Mouse (Mus musculus) midbrain, embryonic 10.5 days (tissue): ENCODE measurements around the gene Mtfmt. TPM values are rescaled to one million over a fixed set of nuclear protein-coding genes. Genes with fewer than 3 reads are reported as not detected.

ENCODE experiments used
- DNase-seq: peaks from one replicate; pipeline ENCODE4 v3.0.0-alpha.2; 2017; ENCODE audit warnings: low spot score
- H3K27ac ChIP-seq: fragments of 300-500 bp; sonication (generic); replicated peaks from 2 replicates; pipeline ENCODE4 v1.5.1; 2016; ENCODE audit warnings: mild to moderate bottlenecking
- H3K27me3 ChIP-seq: fragments of 300-500 bp; sonication (generic); 2 replicates; pipeline ENCODE4 v1.6.1; 2016; ENCODE audit warnings: low read depth, mild to moderate bottlenecking; ENCODE audit not compliant: poor library complexity, severe bottlenecking
- H3K36me3 ChIP-seq: fragments of 300-500 bp; sonication (generic); 2 replicates; pipeline ENCODE4 v1.6.1; 2016; ENCODE audit warnings: mild to moderate bottlenecking, moderate library complexity
- H3K4me1 ChIP-seq: fragments of 300-500 bp; sonication (generic); 2 replicates; pipeline ENCODE4 v1.6.1; 2016
- H3K4me3 ChIP-seq: fragments of 300-500 bp; sonication (generic); 2 replicates; pipeline ENCODE4 v1.5.1; 2016; ENCODE audit warnings: mild to moderate bottlenecking, moderate library complexity
- H3K9me3 ChIP-seq: fragments of 300-500 bp; sonication (generic); replicated peaks from 2 replicates; pipeline ENCODE4 v1.6.1; 2016; ENCODE audit warnings: mild to moderate bottlenecking
- WGBS: fragments of 180-500 bp; shearing (Covaris S2); methylation state at CpG from one replicate; pipeline ENCODE4 v1.1.7; 2016; 5-methylcytosine and 5-hydroxymethylcytosine counted together
- polyA plus RNA-seq: library from polyadenylated mRNA; unstranded; fragments of >200 nt; fragmentation: Nextera tagmentation; extraction: Ambion mirVana; gene quantifications from 2 replicates; pipeline ENCODE4 v1.2.1, GENCODE M21; 2016

Gene Mtfmt
- polyA plus RNA-seq, 1 experiment from 2014 or later, result 19.2 TPM

DNA sequence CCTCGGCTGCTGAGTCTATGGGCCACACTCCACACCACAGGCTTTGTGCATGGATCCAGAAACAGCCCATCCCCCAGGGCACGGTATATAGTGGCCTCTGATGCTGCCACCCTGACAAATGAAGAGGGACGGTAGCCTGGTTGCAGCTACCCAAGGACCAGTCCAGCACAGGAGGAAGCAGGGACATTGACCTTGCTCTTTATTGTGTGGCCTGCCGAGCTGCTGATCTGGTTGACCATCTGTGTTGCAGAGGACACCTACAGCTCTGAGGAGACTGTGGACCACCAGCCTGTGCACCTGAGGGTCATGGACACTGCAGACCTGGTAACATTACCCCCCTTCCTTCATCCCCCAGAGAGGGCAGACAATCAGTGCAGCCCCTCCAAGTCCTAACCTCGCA is 28.3 kb upstream of the Mtfmt start:
- H3K4me3 ChIP-seq, result no peak overlapping the region
- H3K27me3 ChIP-seq, result no peaks in the 10 kb centered on the region
- WGBS, result 93% methylated on average over 5 of the region's 5 CpGs
- DNase-seq, result no peak
- no peak overlapping the region for H3K27ac ChIP-seq
- H3K9me3 ChIP-seq, result no peaks in the 10 kb centered on the region
- H3K36me3 ChIP-seq, result no peaks in the 10 kb centered on the region
- H3K4me1 ChIP-seq, result no peaks in the 10 kb centered on the region

- no peak for DNase-seq
- H3K36me3 ChIP-seq, result no peaks in the 10 kb centered on the region
- no peaks in the 10 kb centered on the region for H3K9me3 ChIP-seq
- H3K27me3 ChIP-seq, result no peaks in the 10 kb centered on the region
- H3K4me1 ChIP-seq, result no peaks in the 10 kb centered on the region
- 89% methylated on average over 3 of the region's 3 CpGs for WGBS
- H3K4me3 ChIP-seq, result no peak overlapping the region
- no peak overlapping the region for H3K27ac ChIP-seq
Measured at GRCm38 (mm10) chr9:65407861-65408260, 27.7 kb upstream of the Mtfmt start.

DNA sequence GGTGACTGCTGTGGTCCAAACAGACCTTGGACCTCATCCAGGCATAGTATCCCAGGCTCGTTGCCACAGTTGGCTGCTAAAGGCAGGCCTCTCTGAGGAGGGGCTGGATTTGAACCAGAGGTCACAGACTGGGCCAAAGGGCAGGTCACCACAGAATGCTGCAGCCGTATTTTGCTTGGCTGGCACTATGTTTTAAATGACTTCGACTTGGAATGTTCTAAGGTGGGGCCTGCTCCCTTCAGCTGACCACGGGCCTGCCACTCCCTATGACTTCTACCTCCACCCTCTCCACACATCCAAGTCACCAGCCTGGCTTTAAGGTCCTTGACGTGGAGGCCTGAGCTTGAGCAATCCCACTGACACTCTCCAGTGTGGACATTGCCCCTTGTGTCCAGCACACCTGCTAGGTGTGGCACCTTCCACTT is 26.7 kb upstream of the Mtfmt start:
- DNase-seq, result no peak
- Histone ChIP-seq H3K4me1 (no peaks in the 10 kb centered on the region), H3K36me3 (no peaks in the 10 kb centered on the region), H3K27ac (no peak overlapping the region), H3K4me3 (no peak overlapping the region), H3K9me3 (no peaks in the 10 kb centered on the region), H3K27me3 (no peaks in the 10 kb centered on the region)
- 76% methylated on average over 5 of the region's 5 CpGs for WGBS

- Histone ChIP-seq H3K4me3 (no peak overlapping the region), H3K9me3 (no peaks in the 10 kb centered on the region), H3K36me3 (no peaks in the 10 kb centered on the region), H3K4me1 (no peaks in the 10 kb centered on the region), H3K27me3 (no peaks in the 10 kb centered on the region), H3K27ac (no peak overlapping the region)
- WGBS, result 92% methylated on average over 8 of the region's 8 CpGs
- no peak for DNase-seq
Measured at GRCm38 (mm10) chr9:65410378-65410777, 25.2 kb upstream of the Mtfmt start.

GRCm38 (mm10) chr9:65411326-65411725 is 24.3 kb upstream of the Mtfmt start:
- no peak overlapping the region for H3K27ac ChIP-seq
- no peaks in the 10 kb centered on the region for H3K27me3 ChIP-seq
- H3K36me3 ChIP-seq, result no peaks in the 10 kb centered on the region
- H3K4me3 ChIP-seq, result no peak overlapping the region
- 83% methylated on average over 3 of the region's 3 CpGs for WGBS
- no peak for DNase-seq
- no peaks in the 10 kb centered on the region for H3K4me1 ChIP-seq
- no peaks in the 10 kb centered on the region for H3K9me3 ChIP-seq

DNA sequence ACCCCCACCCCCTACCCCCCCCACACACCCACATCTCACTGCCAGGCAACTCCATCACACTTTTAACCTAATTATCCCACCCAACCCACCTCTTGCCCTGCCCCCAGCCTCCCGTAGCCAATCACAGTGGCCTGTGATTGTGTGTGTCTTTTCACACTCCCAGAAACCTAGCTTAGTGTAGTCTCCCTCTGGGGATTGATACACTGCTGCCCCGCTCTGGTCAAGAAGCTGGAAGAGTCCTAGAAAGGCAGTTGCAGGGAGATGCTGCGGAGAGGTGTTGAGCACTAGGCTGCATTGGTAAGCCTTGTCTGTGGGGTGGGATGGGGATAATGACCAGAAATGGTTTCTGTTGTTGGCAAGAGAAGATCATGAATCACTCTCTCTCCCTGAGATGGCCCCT is 17.8 kb upstream of the Mtfmt start:
- DNase-seq, result no peak
- no peak overlapping the region for H3K27ac ChIP-seq
- 46% methylated on average over 3 of the region's 3 CpGs for WGBS
- H3K27me3 ChIP-seq, result no peaks in the 10 kb centered on the region
- no peaks in the 10 kb centered on the region for H3K36me3 ChIP-seq
- H3K9me3 ChIP-seq, result no peaks in the 10 kb centered on the region
- no peaks in the 10 kb centered on the region for H3K4me1 ChIP-seq
- H3K4me3 ChIP-seq, result no peak overlapping the region

GRCm38 (mm10) chr9:65419633-65420032 is 15.9 kb upstream of the Mtfmt start:
- Histone ChIP-seq H3K4me1 (no peaks in the 10 kb centered on the region), H3K27ac (no peak overlapping the region), H3K4me3 (no peak overlapping the region), H3K9me3 (no peaks in the 10 kb centered on the region), H3K27me3 (no peaks in the 10 kb centered on the region), H3K36me3 (no peaks in the 10 kb centered on the region)
- DNase-seq, result no peak
- WGBS, result 83% methylated on average over 3 of the region's 3 CpGs

DNA sequence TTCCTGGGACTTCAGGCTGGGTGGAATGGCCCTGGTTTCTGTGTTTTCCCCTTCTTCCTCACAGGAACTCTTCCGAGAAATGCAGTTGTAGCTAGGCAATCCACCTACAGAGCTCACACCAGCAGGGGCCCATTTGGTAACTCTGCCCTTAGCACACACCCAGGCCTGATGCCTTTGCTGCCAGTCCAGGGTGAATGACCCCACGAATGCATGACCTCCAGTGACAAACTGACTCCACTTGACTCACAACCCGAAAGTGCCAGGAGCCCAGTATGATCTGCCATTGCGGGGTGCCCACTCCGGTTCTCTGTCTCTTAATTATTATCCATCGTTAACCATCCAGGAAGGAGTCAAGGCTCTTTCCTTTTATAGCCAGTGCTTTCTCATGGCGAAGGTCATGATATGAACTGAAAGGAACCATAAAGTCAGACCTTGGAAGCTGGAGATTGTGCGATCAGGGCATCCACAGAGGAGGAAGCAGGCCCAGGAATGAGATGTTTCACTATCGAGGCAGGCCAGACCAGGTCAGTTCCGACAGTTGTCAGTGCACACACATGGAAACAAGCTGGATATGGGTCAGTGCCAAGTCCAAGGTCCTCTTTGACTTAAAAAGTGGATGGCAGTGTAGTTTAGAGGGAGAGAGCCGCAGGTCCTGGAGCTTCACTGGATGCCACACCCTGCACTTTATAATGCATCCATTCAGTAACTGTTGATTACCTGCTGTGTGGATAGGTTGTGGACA is 12.7 kb upstream of the Mtfmt start, which contains the start of gene Slc51b:
Gene Slc51b, minus strand, starts transcription at position 196 of the 742 bp plus-strand sequence.
- no peaks in the 10 kb centered on the region for H3K36me3 ChIP-seq
- WGBS, result 85% methylated on average over 11 of the region's 11 CpGs

DNA sequence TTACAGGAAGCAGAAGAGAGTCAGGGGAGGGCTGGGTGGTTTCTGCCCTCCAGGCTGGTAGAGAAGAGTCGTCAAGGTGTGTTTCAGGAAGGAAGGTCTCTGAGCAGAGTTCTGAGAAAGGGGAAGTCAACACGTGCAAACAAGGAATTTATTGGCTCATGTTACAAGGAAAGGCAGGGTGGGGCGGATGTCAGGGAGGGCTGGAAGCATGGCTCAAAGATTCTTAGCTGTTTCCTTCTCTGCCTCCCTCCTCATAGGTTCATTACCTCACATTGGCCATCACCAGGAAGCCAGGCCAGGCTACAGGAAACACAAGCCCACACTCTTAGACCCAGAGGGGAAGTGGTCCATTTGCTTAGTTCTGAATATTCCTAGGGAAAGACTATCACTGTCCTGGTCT is 11.2 kb upstream of the Mtfmt start:
- Histone ChIP-seq H3K36me3 (no peaks in the 10 kb centered on the region), H3K27ac (no peak overlapping the region), H3K9me3 (no peaks in the 10 kb centered on the region), H3K4me3 (no peak overlapping the region), H3K4me1 (no peaks in the 10 kb centered on the region), H3K27me3 (no peaks in the 10 kb centered on the region)
- no peak for DNase-seq
- 51% methylated on average over 3 of the region's 3 CpGs for WGBS

More for the DNA sequence above, 12.7 kb upstream of the Mtfmt start, which contains the start of gene Slc51b:
- Histone ChIP-seq H3K27me3 (no peaks in the 10 kb centered on the region), H3K4me3 (no peak within 1 kb of the TSS), H3K9me3 (no peaks in the 10 kb centered on the region), H3K4me1 (no peaks in the 10 kb centered on the region), H3K27ac (no peak within 1 kb of the TSS)
- no peak for DNase-seq

- Histone ChIP-seq H3K27ac (no peak overlapping the region), H3K9me3 (no peaks in the 10 kb centered on the region), H3K36me3 (no peaks in the 10 kb centered on the region), H3K27me3 (no peaks in the 10 kb centered on the region), H3K4me1 (no peaks in the 10 kb centered on the region), H3K4me3 (no peak overlapping the region)
- no peak for DNase-seq
- WGBS, result 76% methylated on average over 2 of the region's 2 CpGs
Measured at GRCm38 (mm10) chr9:65427511-65427910, 8.1 kb upstream of the Mtfmt start.

DNA sequence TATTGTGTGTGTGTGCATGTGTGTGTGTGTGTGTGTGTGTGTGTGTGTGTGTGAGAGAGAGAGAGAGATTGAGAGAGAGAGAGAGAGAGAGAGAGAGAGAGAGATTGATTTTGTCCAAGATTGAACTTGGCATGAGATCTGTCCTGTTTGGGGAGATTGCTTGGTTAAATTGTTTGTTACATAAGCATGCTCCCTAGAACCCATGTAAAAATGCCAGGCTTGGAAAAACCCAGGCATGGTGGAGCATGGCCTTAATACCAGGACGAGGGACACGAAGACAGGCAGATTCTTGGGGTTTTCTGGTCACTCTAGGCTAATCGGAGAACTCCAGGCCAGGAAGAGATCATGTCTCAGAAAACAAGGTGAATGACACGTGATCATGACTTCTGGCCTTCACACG is 7.6 kb upstream of the Mtfmt start:
- Histone ChIP-seq H3K4me3 (no peak overlapping the region), H3K36me3 (no peaks in the 10 kb centered on the region), H3K27me3 (no peaks in the 10 kb centered on the region), H3K4me1 (no peaks in the 10 kb centered on the region), H3K9me3 (no peaks in the 10 kb centered on the region), H3K27ac (no peak overlapping the region)
- WGBS, result 86% methylated on average over 5 of the region's 5 CpGs
- no peak for DNase-seq

GRCm38 (mm10) chr9:65430401-65430800 is 5.2 kb upstream of the Mtfmt start:
- H3K4me3 ChIP-seq, result no peak overlapping the region
- no peak for DNase-seq
- no peaks in the 10 kb centered on the region for H3K36me3 ChIP-seq
- no peaks in the 10 kb centered on the region for H3K27me3 ChIP-seq
- H3K9me3 ChIP-seq, result no peaks in the 10 kb centered on the region
- no peak overlapping the region for H3K27ac ChIP-seq
- no peaks in the 10 kb centered on the region for H3K4me1 ChIP-seq

DNA sequence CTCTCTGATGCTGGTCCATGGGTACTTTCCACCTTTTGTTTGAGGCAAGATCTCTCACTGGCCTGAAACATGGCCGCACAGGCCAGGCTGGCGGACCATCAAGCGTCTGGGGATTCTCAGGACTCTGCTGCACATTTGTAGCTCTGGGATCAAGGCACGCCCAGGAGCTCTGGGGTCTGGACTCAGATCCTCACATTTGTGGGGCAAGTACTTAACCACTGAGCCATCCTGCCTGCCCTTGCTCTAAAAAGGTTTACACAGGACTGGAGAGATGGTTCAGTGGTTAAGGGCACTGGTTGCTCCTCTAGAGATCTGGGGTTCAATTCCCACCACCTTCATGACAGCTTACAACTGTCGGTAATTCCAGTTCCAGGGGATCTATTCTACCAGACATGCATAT is 4.7 kb upstream of the Mtfmt start:
- Histone ChIP-seq H3K27ac (no peak overlapping the region), H3K9me3 (no peaks in the 10 kb centered on the region), H3K27me3 (no peaks in the 10 kb centered on the region), H3K4me1 (peaks cover 2% of the 10 kb centered on the region), H3K36me3 (no peaks in the 10 kb centered on the region), H3K4me3 (no peak overlapping the region)
- WGBS, result 88% methylated on average over 5 of the region's 5 CpGs
- no peak for DNase-seq

GRCm38 (mm10) chr9:65432236-65432635 is 3.3 kb upstream of the Mtfmt start:
- peak; percentile 74 for DNase-seq
- Histone ChIP-seq H3K27me3 (no peaks in the 10 kb centered on the region), H3K4me3 (no peak overlapping the region), H3K4me1 (peaks cover 11% of the 10 kb centered on the region), H3K36me3 (no peaks in the 10 kb centered on the region), H3K27ac (no peak overlapping the region), H3K9me3 (no peaks in the 10 kb centered on the region)
- 4% methylated on average over 3 of the region's 3 CpGs for WGBS
